Comparison of ENCODE assay signal across 8 mouse cellular contexts in the genomic region with DNA sequence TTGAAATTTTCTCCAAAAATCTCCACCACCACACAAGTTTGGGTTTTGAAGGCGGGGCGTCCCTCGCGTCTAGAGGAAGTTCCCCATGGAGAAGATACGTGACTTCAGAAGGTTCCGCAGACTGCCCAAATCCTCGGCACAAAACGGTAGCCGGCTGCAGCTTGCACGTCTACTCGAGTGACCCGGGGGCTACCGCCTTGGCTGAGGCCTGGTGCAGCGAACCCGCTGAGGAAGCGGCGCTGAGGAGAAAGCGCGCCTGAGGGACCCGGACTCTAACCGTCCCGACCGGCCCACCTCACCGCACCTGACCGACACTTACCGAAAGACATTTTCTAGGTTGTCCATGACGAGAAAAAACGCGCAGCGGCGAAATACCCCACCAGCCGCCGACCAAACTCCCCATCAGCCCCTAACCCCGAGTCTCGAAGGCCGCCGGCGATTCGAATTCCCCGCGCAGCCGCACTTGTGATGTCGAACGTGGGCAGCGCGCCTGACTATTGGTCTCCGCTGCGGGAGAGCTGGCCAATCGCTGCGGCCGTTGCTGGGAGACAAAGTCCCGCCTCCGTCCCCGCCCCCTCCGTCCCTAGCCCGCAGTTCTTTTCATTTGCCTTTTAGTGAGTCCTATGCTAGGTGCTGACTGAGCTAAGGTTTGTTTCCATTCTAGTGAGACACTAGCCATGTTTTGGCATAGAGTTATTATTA. TPM values are rescaled to one million over a fixed set of nuclear protein-coding genes. Genes with fewer than 3 reads are reported as not detected.
A peak's percentile ranks its signal among the peaks of the same experiment; 100 is the strongest.
DNase-seq lines count a peak whose midpoint lies in the region; ATAC-seq lines count a peak whose summit lies in the region.

A gene (minus strand): TSS at position 465 of the 702 bp plus-strand sequence.

- peaks cover 10% of the 10 kb centered on the region for H3K27me3 ChIP-seq in heart, embryonic 14.5 days (ENCODE audit: control insufficient read depth, insufficient read depth, low read length)
- peaks cover 13% of the 10 kb centered on the region; the same call in 1 of the 2 replicates for H3K27me3 ChIP-seq in liver, embryonic 13.5 days
- no peaks in the 10 kb centered on the region for H3K27me3 ChIP-seq in stomach, embryonic 16.5 days (ENCODE audit: control insufficient read depth, insufficient read depth, low read length)

- peak; percentile 95 for DNase-seq in CD4-positive helper T cell, adult 2 months (ENCODE audit: low read depth, low spot score)
- peak; percentile 82 for DNase-seq in brain, embryonic 18.5 days (ENCODE audit: low read depth, low spot score)
- DNase-seq in kidney, postnatal 14 days, result peak; percentile 97
- peak; percentile 85 for DNase-seq in liver, embryonic 13.5 days
- peak; percentile 93 for DNase-seq in neural tube, embryonic 10.5 days (ENCODE audit: extremely low spot score, low spot score)

- under 1% methylated on average over 56 of the region's 56 CpGs for WGBS in heart, embryonic 14.5 days
- under 1% methylated on average over 56 of the region's 56 CpGs for WGBS in liver, embryonic 13.5 days (ENCODE audit: insufficient replicate concordance)
- WGBS in stomach, embryonic 16.5 days, result under 1% methylated on average over 56 of the region's 56 CpGs

- peak within 1 kb of the TSS; percentile 71 to 73 for H3K4me3 ChIP-seq in heart, embryonic 14.5 days (ENCODE audit: control insufficient read depth in 1 of 2, insufficient read depth in 1 of 2, low read depth in 1 of 2, low read length in 2 of 2)
- peak within 1 kb of the TSS; percentile 84 for H3K4me3 ChIP-seq in liver, embryonic 13.5 days (replicated peaks)
- peak within 1 kb of the TSS; percentile 55 for H3K4me3 ChIP-seq in stomach, embryonic 16.5 days (replicated peaks; ENCODE audit: low read length)

- peaks cover 22% of the 10 kb centered on the region for H3K36me3 ChIP-seq in heart, embryonic 14.5 days (ENCODE audit: control insufficient read depth, insufficient read depth, low read length)
- H3K36me3 ChIP-seq in liver, embryonic 13.5 days, result peaks cover 9% of the 10 kb centered on the region
- H3K36me3 ChIP-seq in stomach, embryonic 16.5 days (ENCODE audit: control insufficient read depth, insufficient read depth, low read length), result no peaks in the 10 kb centered on the region

- peak within 1 kb of the TSS; percentile 77 for H3K9ac ChIP-seq in heart, embryonic 14.5 days (ENCODE audit: low read length)
- peak within 1 kb of the TSS; percentile 86 for H3K9ac ChIP-seq in liver, embryonic 13.5 days
- peak within 1 kb of the TSS; percentile 70 for H3K9ac ChIP-seq in stomach, embryonic 16.5 days (ENCODE audit: low read length)

- H3K9me3 ChIP-seq in heart, embryonic 14.5 days (ENCODE audit: control insufficient read depth, low read length), result no peaks in the 10 kb centered on the region
- no peaks in the 10 kb centered on the region for H3K9me3 ChIP-seq in liver, embryonic 13.5 days (replicated peaks)
- H3K9me3 ChIP-seq in stomach, embryonic 16.5 days (replicated peaks; ENCODE audit: control insufficient read depth, low read length), result no peaks in the 10 kb centered on the region

- H3K27ac ChIP-seq in heart, embryonic 14.5 days (replicated peaks in 1 of 2; ENCODE audit: control insufficient read depth in 1 of 2, insufficient read depth in 1 of 2, low read depth in 2 of 2, low read length in 2 of 2), result no peak within 1 kb of the TSS
- H3K27ac ChIP-seq in liver, embryonic 13.5 days, result peak within 1 kb of the TSS; percentile 56; the same call in 1 of the 2 replicates
- H3K27ac ChIP-seq in stomach, embryonic 16.5 days (ENCODE audit: low read length), result no peak within 1 kb of the TSS

- peak; percentile 98 for ATAC-seq in erythroid progenitor cell, adult 5-6 weeks (replicated peaks; ENCODE audit: low FRiP score, poor library complexity, severe bottlenecking)
- peak; percentile 81; the same call in 1 of the 2 replicates for ATAC-seq in heart, embryonic 14.5 days (ENCODE audit: insufficient number of reproducible peaks, insufficient read depth, low FRiP score, low read depth)
- ATAC-seq in liver, embryonic 13.5 days (ENCODE audit: low read depth), result peak; percentile 98
- peak; percentile 99 for ATAC-seq in stomach, embryonic 16.5 days (ENCODE audit: insufficient read depth, low FRiP score)

- peak within 1 kb of the TSS; percentile 77 for H3K4me2 ChIP-seq in heart, embryonic 14.5 days (ENCODE audit: low read length)
- peak within 1 kb of the TSS; percentile 82 for H3K4me2 ChIP-seq in liver, embryonic 13.5 days
- peak within 1 kb of the TSS; percentile 59 for H3K4me2 ChIP-seq in stomach, embryonic 16.5 days (ENCODE audit: low read depth, low read length)

- H3K4me1 ChIP-seq in heart, embryonic 14.5 days (ENCODE audit: control insufficient read depth in 2 of 2, insufficient read depth in 2 of 2, low read length in 2 of 2), result peaks cover 0 to 12% of the 10 kb centered on the region in 2 experiments; a peak in 1 of 4 replicates
- peaks cover 14% of the 10 kb centered on the region for H3K4me1 ChIP-seq in liver, embryonic 13.5 days (replicated peaks)
- peaks cover 5% of the 10 kb centered on the region; the same call in 1 of the 2 replicates for H3K4me1 ChIP-seq in stomach, embryonic 16.5 days (ENCODE audit: control insufficient read depth, insufficient read depth, low read length)

RNA-seq across cellular contexts. Expression of the gene that starts here (rescaled TPM):
- total RNA-seq in erythroid progenitor cell, adult 5-6 weeks (2015; ENCODE audit: low replicate concordance), result 161 and 187 TPM in 2 replicates
- total RNA-seq in erythroid progenitor cell, adult 5-6 weeks (2017; ENCODE audit: low replicate concordance), result 126 and 183 TPM in 2 replicates
- 23.0 and 23.2 TPM in 2 replicates for polyA plus RNA-seq in heart, embryonic 14.5 days (2014; fragmentation: Nextera tagmentation; extraction: Ambion mirVana)
- 35.4 and 47.9 TPM in 2 replicates for polyA plus RNA-seq in liver, embryonic 13.5 days (2015; fragmentation: Nextera tagmentation; extraction: Ambion mirVana)
- polyA plus RNA-seq in stomach, embryonic 16.5 days (2015; fragmentation: Nextera tagmentation; extraction: Ambion mirVana), result 38.3 and 39.7 TPM in 2 replicates
